Mouse (Mus musculus) 3134 (cell line): ENCODE results near the gene Myo18b.

Source experiments
- DNase-seq: peaks from one replicate; pipeline ENCODE4 v3.0.0-alpha.2; 2011; ENCODE audit warnings: low spot score; ENCODE audit not compliant: insufficient read length; ENCODE audit errors: extremely low read depth

The Myo18b gene

GRCm38 (mm10) chr5:112749634-112750033 is 146.5 kb downstream of the Myo18b start:
- no peak for DNase-seq

- DNase-seq: no peak
Observed at GRCm38 (mm10) chr5:112748001-112748719, 148.0 kb downstream of the Myo18b start.

- DNase-seq: no peak
Observed at GRCm38 (mm10) chr5:112747306-112747930, 148.7 kb downstream of the Myo18b start.

- DNase-seq: no peak
Observed at GRCm38 (mm10) chr5:112745176-112745575, 151.0 kb downstream of the Myo18b start.

- no peak for DNase-seq
Observed at GRCm38 (mm10) chr5:112744571-112744970, 151.6 kb downstream of the Myo18b start.

- no peak for DNase-seq
Observed at GRCm38 (mm10) chr5:112743121-112743520, 153.0 kb downstream of the Myo18b start.

GRCm38 (mm10) chr5:112740651-112741050 is 155.5 kb downstream of the Myo18b start:
- no peak for DNase-seq

- no peak for DNase-seq
Observed at GRCm38 (mm10) chr5:112735040-112735439, 161.1 kb downstream of the Myo18b start.

GRCm38 (mm10) chr5:112730604-112731003 is 165.6 kb downstream of the Myo18b start:
- no peak for DNase-seq

- DNase-seq: no peak
Observed at GRCm38 (mm10) chr5:112728432-112728831, 167.7 kb downstream of the Myo18b start.

- peak; percentile 24 for DNase-seq
Observed at GRCm38 (mm10) chr5:112718655-112719306, 177.4 kb downstream of the Myo18b start.

- no peak for DNase-seq
Observed at GRCm38 (mm10) chr5:112714679-112715446, 181.3 kb downstream of the Myo18b start.

GRCm38 (mm10) chr5:112709831-112710230 is 186.3 kb downstream of the Myo18b start:
- DNase-seq: no peak

- DNase-seq: no peak
Observed at GRCm38 (mm10) chr5:112708441-112708840, 187.7 kb downstream of the Myo18b start.

GRCm38 (mm10) chr5:112707478-112707877 is 188.7 kb downstream of the Myo18b start:
- DNase-seq: no peak

- no peak for DNase-seq
Observed at GRCm38 (mm10) chr5:112700794-112701193, 195.4 kb downstream of the Myo18b start.

GRCm38 (mm10) chr5:112696683-112697082 is 199.5 kb downstream of the Myo18b start:
- DNase-seq: no peak

GRCm38 (mm10) chr5:112695254-112695711 is 200.9 kb downstream of the Myo18b start:
- DNase-seq: no peak

- no peak for DNase-seq
Observed at GRCm38 (mm10) chr5:112693286-112693849, 202.8 kb downstream of the Myo18b start.

GRCm38 (mm10) chr5:112687100-112687818 is 208.9 kb downstream of the Myo18b start:
- DNase-seq: no peak
